Mouse (Mus musculus) testis, adult 2 months (tissue): ENCODE results near the gene Hmgcs1.

ENCODE experiments used
- CTCF ChIP-seq: fragments of 200-500 bp; IDR thresholded peaks from 2 replicates; pipeline ENCODE4 v1.5.1; 2012; ENCODE audit warnings: low read depth, mild to moderate bottlenecking, inconsistent platforms, low read length, moderate library complexity; ENCODE audit not compliant: control insufficient read depth, insufficient read depth, insufficient replicate concordance
- POLR2A ChIP-seq: fragments of 200-500 bp; IDR thresholded peaks from 2 replicates; pipeline ENCODE4 v1.6.1; 2012; ENCODE audit warnings: low read depth, mild to moderate bottlenecking, inconsistent platforms, low read length, moderate library complexity; ENCODE audit not compliant: control insufficient read depth

DNA sequence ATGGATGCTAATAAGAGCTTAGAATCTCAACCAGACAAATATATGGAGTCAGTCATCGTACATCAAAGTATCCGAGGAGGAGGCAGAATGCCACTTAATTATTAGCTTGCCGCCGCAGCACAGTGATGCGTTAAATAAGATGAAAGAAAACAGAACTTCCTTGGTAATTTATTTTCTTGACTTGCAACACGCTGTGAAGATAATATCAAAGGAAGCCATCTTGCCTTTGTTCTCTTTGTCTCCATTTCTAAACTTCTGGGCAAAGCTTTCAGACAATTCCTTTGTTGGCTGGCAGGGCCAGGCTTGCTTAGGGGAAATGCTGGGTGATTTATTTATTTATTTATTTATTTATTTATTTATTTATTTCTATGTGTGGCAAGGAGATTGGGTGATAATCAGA, 41.3 kb downstream of the Hmgcs1 start:
- no peak for TF ChIP-seq POLR2A
- no peak for TF ChIP-seq CTCF
